Mouse (Mus musculus): ENCODE results near the gene Gas8.
"Not testable (repeated sequence)": the region's sequence is repeated elsewhere in the genome, so short reads cannot be mapped to it uniquely, and the experiment has no call there.

Gene Gas8

DNA sequence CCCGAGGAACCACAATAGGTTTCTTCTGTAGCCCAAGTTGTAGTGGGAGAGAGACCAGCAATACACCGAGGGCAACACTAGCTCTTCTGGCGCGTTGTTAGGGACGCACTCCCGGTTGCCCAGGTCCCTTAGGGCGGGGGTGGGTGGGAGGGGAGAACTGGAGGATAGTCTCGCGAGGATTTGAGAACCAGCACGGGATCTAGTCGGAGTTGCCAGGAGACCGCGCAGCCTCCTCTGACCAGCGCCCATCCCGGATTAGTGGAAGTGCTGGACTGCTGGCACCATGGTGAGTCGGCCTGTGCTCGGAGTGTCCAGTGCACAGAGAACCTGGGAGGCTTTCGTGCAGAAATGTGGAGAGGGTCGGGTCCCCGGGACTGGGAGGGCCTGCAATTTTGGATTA, at the start of gene Gas8:
Gene Gas8, plus strand, starts transcription at position 168 of the 400 bp plus-strand sequence.
- DNase-seq: peak; percentile 55 to 61

- not testable (repeated sequence) for DNase-seq
Measured at GRCm38 (mm10) chr8:123472991-123473390, 45.6 kb upstream of the Gas8 start.

GRCm38 (mm10) chr8:123474549-123474948, 44.1 kb upstream of the Gas8 start:
- DNase-seq: not testable (repeated sequence)

DNA sequence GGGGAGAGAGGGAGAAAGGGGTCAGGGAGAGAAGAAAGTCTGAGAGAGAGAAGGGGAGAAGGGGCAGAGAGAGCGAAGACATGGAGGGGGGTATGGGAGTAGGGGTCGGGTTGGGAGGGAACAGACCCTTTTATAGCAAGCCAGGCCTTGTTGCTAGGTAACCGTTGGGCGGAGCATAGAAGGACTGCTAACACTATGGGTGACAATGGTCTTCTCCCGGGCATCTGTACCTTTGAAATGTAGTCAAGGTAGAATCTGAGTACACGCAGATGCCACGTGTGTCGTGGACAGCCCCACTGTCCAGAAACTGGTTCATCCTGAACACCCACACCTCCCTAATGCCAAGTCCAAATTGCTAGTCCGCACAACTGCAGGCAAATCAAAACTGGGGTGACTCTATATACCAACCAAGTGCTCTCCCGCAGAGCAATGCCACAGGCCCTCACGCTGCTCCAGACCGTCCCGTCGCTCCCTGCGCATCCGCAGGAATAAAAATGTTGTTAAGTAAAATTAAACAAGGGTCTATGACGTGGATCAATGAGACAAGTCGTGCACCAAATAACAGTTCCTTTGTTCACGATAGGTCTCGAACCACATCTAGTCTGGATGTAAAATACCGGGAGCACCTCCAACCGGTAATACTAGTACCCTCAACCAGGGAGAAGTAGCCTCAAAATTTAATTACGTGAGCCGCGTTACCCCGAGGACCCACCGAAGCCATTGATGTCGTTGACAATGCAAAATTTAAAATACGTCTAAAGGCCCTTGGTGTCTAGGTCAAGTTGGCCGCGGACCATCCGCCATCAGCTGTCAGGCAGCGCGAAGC, 41.5 kb upstream of the Gas8 start:
- DNase-seq: no peak

DNA sequence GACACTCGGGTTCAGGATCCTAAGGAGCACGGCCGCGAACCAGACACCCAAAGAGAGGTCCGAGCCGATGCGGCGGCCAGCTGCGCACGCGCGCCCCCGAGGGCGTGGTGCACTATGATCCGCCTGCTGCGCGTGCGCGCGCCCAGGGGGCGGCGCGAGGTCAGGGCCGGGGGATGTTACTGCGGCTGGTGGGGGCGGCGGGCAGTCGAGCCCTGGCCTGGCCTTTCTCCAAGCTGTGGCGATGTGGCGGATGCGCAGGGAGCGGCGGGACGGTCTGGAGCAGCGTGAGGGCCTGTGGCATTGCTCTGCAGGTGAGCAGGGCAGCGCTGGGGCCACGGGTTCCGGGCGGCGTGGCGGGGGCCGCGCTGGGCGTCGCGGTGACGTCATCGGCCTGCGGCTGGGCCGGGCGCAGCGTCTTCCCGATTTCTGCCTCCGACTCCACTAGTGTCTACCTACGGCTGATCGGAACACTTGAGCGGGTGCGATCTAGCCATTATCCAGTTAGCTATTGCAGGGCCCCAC, 40.8 kb upstream of the Gas8 start, which contains the start of gene Afg3l1:
Gene Afg3l1, plus strand, starts transcription at position 167 of the 522 bp plus-strand sequence.
- peak; percentile 88 to 96 for DNase-seq

DNA sequence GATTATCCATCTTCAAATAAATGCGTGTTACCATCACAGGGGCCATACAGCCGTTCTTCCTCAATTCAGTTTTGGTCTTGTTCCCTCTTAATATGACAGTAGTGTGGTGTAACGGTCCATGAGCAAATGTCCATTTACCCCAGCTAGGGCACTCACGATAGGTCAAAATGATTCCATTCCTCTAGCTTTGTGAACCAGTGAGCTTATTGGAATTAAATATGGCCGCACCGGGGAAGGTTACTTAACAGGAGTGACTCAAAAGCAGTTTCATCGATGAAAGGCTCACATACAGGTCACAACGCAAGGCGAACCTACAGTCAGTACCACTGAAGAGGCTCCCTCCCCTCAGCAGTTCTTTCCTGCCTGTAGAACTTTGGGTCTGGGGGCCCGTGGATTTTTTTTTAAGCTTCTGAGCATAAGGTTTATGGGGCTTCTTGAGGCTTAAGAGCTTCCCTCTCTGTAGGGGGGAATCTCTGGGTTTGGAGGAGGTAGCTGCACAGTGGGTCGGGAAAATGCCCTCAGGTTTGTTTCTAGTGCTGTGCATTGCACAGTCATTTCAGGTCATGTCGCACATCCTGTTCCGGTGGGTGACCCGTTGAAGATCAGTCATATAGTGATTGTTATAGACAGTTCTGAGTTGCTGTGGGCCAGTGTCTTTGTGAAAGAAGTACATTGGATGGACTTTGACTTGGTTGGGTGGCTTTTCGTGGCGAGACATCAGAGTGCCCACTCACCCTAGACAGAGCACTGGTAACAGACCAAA, 40.0 kb upstream of the Gas8 start:
- peak in 1 of 2 experiments; percentile 10 for DNase-seq

DNA sequence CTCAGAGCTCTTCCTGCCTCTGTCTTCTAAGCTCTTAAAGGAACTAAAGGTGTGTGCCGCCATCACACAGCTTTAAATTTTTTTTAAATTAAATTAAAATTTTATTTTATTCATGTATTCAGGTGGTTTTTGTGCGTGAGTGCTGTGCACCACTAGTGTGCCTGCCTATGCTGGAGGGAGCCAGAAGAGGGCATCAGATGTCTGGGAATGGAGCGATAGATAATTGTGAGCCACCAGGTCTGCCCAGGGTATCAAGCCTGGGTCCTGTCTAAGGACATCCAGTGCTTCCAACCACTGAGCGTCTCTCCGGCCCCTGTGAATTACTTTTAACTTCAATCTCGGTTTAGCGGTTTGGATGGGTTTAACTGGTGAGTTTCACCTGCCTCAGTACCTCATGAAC, 36.0 kb upstream of the Gas8 start:
- DNase-seq: no peak

DNA sequence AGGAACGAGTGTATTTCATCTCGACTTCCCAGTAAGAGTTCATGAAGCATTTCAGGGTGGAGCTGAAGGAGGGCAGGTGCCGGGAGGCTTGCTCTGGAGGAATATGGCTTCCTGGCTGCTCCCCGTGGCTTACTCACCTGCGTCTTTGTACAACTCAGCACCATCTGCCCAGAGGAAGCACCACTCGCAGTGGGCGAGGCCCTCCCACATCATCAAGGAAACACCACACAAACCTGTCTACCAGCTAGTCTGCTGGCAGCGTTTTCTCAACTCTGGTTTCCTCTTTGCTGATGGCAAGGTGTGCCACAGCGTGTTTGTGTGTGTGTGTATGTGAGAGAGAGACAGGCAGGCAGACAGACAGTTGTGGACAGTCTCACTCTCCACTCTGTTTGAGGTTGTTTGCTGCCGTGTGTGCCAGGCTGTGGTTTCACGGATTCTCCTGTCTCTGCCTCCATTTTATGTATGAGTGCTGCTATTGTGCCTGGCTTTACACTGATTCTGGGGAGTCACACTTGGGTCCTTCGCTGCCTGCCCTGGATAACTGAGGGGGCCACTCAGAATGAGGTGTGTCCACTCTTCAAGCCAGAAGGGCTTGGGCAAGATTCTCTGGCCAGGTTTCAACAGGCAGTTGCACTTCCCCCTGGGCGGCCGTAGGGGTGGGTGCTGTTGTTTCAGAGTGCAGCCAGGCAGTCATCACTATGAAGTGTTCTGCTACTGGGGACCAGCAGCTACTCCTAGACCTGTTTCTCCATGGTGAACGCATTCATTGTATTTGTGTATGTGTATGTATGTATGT, 27.2 kb upstream of the Gas8 start:
- DNase-seq: no peak

DNA sequence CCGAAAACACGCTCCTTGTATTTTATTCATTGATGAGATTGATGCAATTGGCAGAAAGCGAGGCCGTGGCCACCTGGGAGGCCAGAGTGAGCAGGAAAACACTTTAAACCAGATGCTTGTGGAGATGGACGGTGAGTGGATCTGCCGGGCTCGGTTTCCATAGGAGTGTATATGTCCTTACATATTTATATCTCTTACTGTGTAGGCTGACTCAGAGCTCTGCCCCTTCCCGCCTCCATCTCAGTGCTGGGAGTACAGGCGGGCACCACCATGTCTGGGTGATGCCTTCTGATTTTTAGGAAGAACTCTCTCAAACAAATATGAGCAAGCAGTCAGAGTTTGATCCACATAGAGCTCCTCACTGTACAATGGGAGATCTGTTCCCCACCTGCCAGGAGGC, 25.7 kb upstream of the Gas8 start:
- DNase-seq: no peak

GRCm38 (mm10) chr8:123497699-123498098, 20.9 kb upstream of the Gas8 start:
- DNase-seq: no peak

GRCm38 (mm10) chr8:123498963-123499362, 19.7 kb upstream of the Gas8 start:
- DNase-seq: no peak

DNA sequence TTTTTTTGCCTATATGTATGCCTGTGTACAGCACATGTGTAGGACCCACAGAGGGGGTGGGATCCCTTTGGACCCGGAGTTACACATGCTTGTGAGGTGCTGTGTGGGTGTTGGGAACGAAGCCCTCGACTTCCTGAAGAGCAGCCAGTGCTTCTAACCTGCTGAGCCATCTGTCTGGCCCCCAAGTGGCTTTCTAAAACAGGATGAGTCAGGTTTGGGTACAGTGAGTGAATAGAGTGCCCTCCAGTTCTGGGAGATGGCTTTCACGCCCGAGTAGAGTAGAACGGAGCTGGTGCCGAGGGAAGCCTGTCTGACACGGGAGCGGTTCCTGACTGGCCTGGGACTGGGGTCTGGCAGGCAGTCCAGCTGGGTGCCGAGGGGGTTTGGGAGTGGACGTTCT, 19.1 kb upstream of the Gas8 start:
- DNase-seq: no peak

DNA sequence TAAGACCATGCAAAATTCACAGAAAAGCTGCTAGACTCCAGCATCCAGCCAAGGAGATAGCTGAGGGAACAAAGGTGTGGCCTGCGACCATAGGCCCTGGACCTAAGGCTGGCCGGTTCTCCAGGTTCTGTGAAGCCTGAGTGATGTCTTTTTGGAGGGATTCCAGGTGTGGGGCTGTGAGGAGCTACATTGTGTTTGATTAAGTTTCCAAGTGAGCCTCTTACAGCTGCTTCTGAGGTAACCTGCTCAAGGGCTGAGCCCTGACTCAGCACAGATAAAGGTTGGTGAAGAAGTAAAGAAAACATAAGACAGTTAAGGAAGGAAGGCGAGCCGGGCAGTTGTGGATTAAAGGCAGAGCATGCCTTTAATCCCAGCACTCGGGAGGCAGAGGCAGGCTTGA, 16.4 kb upstream of the Gas8 start:
- DNase-seq: no peak

DNA sequence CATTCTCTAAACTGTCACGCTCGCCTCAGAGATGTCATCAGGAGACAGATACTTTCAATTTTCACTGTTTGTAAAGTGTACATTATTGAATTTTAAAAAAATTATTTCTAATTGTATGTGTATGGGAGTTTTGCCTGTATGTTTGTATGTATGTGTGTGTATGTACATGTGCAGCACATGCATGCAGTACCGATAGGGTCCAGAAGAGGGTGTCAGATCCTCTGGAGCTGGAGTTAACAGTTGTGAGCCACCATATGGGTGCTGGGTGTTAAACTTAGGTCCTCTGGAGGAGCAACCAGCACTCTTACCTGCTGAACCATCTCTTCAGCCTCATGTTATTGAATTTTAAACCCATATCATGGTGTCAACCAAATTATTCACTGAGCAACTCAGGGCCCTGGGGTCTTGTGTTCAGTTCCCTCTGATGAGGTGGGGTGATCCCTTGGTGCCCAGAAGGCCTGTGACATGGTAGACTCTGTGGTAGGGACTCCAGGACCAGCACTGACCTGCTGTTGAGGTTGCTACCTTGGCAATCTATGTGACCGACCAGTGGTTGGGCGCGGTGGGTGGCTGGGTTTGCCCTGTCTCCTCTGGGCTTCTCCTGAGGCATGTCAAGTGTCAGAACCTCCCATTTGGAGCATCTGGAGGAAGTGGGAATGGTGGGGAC, 14.7 kb upstream of the Gas8 start:
- DNase-seq: no peak

GRCm38 (mm10) chr8:123504591-123505195, 13.9 kb upstream of the Gas8 start:
- no peak for DNase-seq

- DNase-seq: no peak
Measured at GRCm38 (mm10) chr8:123505267-123505666, 13.4 kb upstream of the Gas8 start.

GRCm38 (mm10) chr8:123505695-123506094, 12.9 kb upstream of the Gas8 start:
- no peak for DNase-seq

- DNase-seq: no peak
Measured at GRCm38 (mm10) chr8:123507153-123507552, 11.5 kb upstream of the Gas8 start.

DNA sequence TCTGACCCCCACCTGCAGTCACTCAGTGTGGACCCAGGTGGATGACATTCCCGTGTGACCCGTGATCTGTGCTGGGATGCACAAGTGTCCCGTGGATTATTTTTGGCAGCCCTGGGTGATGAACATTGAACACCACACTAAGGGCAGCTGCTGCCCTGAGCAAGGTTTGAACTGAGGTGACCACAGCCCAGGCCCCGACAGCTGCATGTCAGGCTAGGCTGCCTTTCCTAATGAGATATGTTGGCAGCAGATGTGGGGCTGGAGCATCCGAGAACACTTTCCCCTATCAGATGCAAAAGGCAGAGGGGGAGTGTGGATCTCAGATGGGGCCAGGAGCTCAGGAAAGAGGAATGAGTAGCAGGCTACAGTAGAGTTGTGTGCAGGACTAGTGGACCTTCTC, 7.8 kb upstream of the Gas8 start:
- DNase-seq: no peak

- DNase-seq: no peak
Measured at GRCm38 (mm10) chr8:123514136-123514535, 4.5 kb upstream of the Gas8 start.

DNA sequence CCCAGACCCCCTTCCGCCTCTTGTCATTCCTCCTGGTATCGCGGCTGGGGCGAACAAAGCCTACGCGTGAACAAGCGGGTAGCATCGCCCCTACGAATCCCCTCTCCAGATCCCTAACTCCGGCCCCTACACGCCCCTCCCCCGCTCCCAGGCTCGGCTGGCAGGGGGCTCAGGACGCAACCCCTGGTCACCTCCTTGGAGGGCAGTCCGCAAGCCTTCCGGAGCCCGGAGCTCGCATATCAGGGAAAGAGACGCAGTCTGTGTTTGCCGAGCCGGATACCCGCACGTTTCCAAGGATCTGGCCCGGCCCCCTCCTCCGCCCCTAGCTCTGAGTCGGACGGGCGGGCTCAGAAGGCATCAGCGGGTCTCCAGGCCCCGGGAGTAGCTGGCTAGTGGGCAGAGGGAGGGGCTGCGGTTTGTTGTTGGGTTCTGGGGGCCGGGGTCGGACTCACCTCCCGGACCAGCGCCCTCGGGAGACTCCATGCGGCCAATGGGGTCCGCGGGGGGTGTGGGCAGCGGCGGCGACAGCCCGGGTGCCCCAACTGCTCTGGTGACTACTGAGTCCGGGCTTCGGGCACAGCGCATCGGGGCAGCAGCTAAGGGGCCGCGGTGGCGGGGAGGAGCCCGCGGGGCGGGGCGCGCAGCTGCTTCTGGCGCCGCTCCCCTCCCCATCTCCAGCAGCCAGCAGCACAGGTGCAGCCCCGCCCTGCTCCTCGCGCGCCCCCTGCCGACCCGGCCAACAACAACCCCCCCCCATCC, 3.7 kb upstream of the Gas8 start, which contains the start of gene Dbndd1:
Gene Dbndd1, minus strand, starts transcription at position 683 of the 759 bp plus-strand sequence.
- DNase-seq: peak; percentile 9 to 22

All from spleen, adult 18-20 months (tissue).